Mouse (Mus musculus): ENCODE data around the gene Hist2h3c1.

DNA sequence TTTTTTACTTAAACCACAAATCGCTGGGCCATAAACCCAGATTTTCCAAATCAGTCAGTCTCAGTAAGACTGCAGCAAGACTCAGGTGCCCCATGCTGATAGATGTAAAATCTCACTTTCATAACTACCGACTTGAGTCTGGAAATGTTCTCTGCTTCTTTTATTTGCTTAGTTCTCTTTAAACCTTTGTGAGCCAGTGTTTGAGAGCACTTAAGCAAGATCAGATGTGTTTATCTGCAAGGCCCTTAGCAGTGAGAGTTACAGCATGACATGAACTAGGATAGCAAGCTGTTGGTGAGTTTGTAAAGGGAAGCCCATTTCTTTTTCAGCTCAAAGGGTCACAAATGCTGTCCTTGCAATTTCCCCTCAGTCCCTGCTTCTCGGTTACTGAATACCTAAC is 10.7 kb downstream of the Hist2h3c1 start:
- TF ChIP-seq POLR2A (IDR thresholded peaks at IDR 0.05; ENCODE audit: insufficient read depth, low read depth, low read length) (no peak), CTCF (IDR thresholded peaks at IDR 0.05; ENCODE audit: insufficient read depth, low read depth, low read length) (no peak)

Data from olfactory bulb, adult 2 months (tissue).